Mouse (Mus musculus) heart, postnatal 0 days (tissue): ENCODE data around the gene Gm9903. TPM values are rescaled to one million over a fixed set of nuclear protein-coding genes. Genes with fewer than 3 reads are reported as not detected.

ENCODE experiments used
- ATAC-seq: fragments of 200-750 bp; cut with Nextera tagmentation; 2 replicates; pipeline ENCODE4 v1.8.0; 2017; ENCODE audit warnings: low read depth, moderate number of reproducible peaks, moderate library complexity; ENCODE audit not compliant: insufficient read depth
- DNase-seq: peaks from one replicate; pipeline ENCODE4 v3.0.0-alpha.2; 2016; ENCODE audit warnings: low spot score
- H3K27ac ChIP-seq: fragments of 300-500 bp; sonication (generic); 2 replicates; pipeline ENCODE4 v1.5.1; 2014; ENCODE audit warnings: low read depth, mild to moderate bottlenecking
- H3K27me3 ChIP-seq: fragments of 300-500 bp; sonication (generic); 2 replicates; pipeline ENCODE4 v1.6.1; 2014; ENCODE audit warnings: low read length, mixed read lengths; ENCODE audit not compliant: control insufficient read depth, insufficient read depth
- H3K36me3 ChIP-seq: fragments of 300-500 bp; sonication (generic); replicated peaks from 2 replicates; pipeline ENCODE4 v1.6.1; 2014; ENCODE audit warnings: low read length, mixed read lengths; ENCODE audit not compliant: control insufficient read depth, insufficient read depth
- H3K4me1 ChIP-seq: fragments of 300-500 bp; sonication (generic); 2 replicates; pipeline ENCODE4 v1.6.1; 2014; ENCODE audit warnings: antibody characterized with exemption; ENCODE audit not compliant: control insufficient read depth, insufficient read depth
- H3K4me2 ChIP-seq: fragments of 300-500 bp; sonication (generic); 2 replicates; pipeline ENCODE4 v1.6.1; 2014; ENCODE audit warnings: low read depth, mild to moderate bottlenecking, low read length, moderate library complexity
- H3K4me3 ChIP-seq: fragments of 300-500 bp; sonication (generic); 2 replicates; pipeline ENCODE4 v1.5.1; 2014; ENCODE audit warnings: low read depth, low read length
- H3K9ac ChIP-seq: fragments of 300-500 bp; sonication (generic); replicated peaks from 2 replicates; pipeline ENCODE4 v1.6.1; 2014; ENCODE audit warnings: low read depth, low read length, mixed read lengths
- H3K9me3 ChIP-seq: fragments of 300-500 bp; sonication (generic); replicated peaks from 2 replicates; pipeline ENCODE4 v1.6.1; 2016; ENCODE audit warnings: low read length; ENCODE audit not compliant: control insufficient read depth
- CTCF ChIP-seq: IDR thresholded peaks from 2 replicates; pipeline ENCODE4 v1.5.1; 2016; ENCODE audit warnings: antibody characterized with exemption, control low read depth, low read depth
- EP300 ChIP-seq: IDR thresholded peaks from 2 replicates; pipeline ENCODE4 v1.6.1; 2016; ENCODE audit warnings: antibody characterized with exemption, low read depth
- whole genome bisulfite sequencing: fragments of 180-500 bp; shearing (Covaris S2); extraction: QIAGEN DNeasy Blood & Tissue Kit; methylation state at CpG from one replicate; pipeline ENCODE4 v1.1.7; 2014; 5-methylcytosine and 5-hydroxymethylcytosine counted together
- polyA plus RNA-seq: library from polyadenylated mRNA; unstranded; fragments of >200 nt; fragmentation: Nextera tagmentation; extraction: Ambion mirVana; gene quantifications from 2 replicates; pipeline ENCODE4 v1.2.1, GENCODE M21; 2015
- total RNA-seq: library from RNA; depleted of rRNA; stranded (reverse); fragments of >200 nt; gene quantifications from 2 replicates; pipeline ENCODE4 v1.2.3, GENCODE M21; 2014; ENCODE audit warnings: low replicate concordance

The Gm9903 gene
- total and polyA plus RNA-seq, 2 experiments from 2014 or later, result 2.4 TPM; not detected in 1

DNA sequence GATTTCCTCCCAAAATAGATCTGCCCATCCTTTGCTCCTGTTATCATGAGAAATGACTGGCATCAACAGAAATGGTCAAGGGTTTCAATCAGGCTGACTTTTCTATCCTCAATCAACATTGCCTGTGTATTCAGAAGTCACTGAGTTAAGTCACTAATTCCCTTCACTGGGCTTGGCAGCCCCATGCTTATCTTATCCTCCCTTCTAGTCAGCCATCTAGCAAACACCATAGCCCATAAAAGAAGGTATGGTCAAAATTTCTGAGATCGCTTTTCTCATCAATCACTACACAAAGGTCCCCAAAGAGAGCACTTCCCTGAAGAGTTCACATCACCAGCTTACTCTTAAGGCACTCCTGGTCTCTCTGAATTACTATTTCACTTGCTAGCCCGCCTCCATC is 21.3 kb downstream of the Gm9903 start:
- Histone ChIP-seq H3K4me2 (peak overlapping the region; percentile 68), H3K4me1 (peaks cover 17% of the 10 kb centered on the region), H3K36me3 (peaks cover 56% of the 10 kb centered on the region), H3K9me3 (no peaks in the 10 kb centered on the region), H3K27ac (peak overlapping the region; percentile 96), H3K4me3 (peak overlapping the region; percentile 66), H3K27me3 (no peaks in the 10 kb centered on the region), H3K9ac (peak overlapping the region; percentile 54)
- 7% methylated on average over 2 of the region's 2 CpGs for WGBS
- no peak for ATAC-seq
- TF ChIP-seq EP300 (no peak), CTCF (no peak)
- DNase-seq, result no peak

DNA sequence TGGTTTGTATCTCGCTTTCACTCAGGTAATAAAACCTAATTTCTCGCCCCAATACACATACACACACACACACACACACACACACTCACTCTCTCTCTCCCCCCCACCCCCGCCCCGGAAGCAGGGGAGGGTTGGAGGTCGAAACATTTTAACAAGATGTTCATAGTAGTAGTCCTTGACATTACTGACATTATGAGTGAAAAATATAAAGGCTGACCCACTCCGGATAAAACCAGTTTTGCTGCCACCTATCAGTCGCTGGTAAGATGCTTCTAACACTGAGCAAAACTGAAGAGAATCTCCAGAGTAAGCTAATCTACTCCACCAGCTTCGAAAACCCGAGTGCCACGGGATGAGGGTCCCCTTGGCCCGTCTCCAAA is 21.8 kb downstream of the Gm9903 start:
- peaks cover 51% of the 10 kb centered on the region for H3K36me3 ChIP-seq
- DNase-seq (peak; percentile 32), ATAC-seq (no peak)
- WGBS, result under 1% methylated on average over 11 of the region's 11 CpGs
- no peaks in the 10 kb centered on the region for H3K9me3 ChIP-seq
- H3K4me3 ChIP-seq, result peak overlapping the region; percentile 66
- peaks cover 20% of the 10 kb centered on the region for H3K4me1 ChIP-seq
- no peak for TF ChIP-seq CTCF
- TF ChIP-seq EP300, result no peak
- H3K27me3 ChIP-seq, result no peaks in the 10 kb centered on the region
- peak overlapping the region; percentile 68 for H3K4me2 ChIP-seq
- H3K27ac ChIP-seq, result peak overlapping the region; percentile 96
- peak overlapping the region; percentile 54 for H3K9ac ChIP-seq

DNA sequence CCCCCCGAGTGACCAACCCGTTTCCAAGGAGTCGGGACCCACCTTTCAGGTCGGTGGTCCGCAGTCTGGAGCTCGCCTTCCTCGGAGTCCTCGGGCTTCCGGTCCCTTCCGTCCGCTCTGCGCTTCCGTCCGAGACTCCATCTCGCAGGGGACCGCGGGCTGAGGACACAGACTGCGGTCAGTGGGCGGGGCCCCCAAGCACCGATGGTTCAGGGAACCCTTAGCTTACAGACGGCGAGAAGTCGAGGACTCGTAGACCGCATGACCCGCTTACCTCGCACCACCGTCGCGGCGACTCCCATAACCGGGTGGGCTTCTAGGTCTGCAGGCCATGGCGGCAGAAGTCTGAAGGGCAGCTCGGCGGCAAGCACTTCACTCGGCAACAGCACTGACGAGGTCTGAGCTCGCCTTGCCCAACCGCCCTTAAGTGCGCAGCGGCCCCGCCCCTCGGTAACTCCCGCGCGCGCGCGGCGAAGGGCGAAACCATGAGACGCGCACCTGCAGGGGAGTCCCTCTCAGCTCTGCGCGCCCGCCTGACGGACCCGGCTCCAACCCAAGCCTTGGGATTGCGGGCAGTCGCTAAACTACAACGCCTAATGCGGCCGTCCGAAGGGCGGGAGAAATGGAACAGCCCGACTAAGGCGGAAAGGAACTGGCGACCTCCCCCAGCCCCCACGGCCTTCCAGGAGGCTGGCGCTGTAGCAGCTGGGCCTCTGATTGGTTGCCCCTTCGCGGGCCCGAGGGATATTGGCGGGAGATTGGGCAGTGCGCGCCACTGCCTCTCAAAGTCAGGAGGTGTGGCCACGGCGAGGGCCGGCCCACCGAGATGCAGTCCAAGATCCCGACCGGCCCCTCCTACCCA is 22.4 kb downstream of the Gm9903 start, which contains the start of gene Slbp:
Slbp (minus strand) TSS at position 654 of the 862 bp plus-strand sequence.
- Histone ChIP-seq H3K9me3 (no peaks in the 10 kb centered on the region), H3K4me3 (peak within 1 kb of the TSS; percentile 66), H3K27me3 (no peaks in the 10 kb centered on the region), H3K4me1 (peaks cover 26% of the 10 kb centered on the region), H3K27ac (peak within 1 kb of the TSS; percentile 96), H3K9ac (peak within 1 kb of the TSS; percentile 54), H3K4me2 (peak within 1 kb of the TSS; percentile 68), H3K36me3 (peaks cover 46% of the 10 kb centered on the region)
- 0% methylated on average over 82 of the region's 82 CpGs for WGBS
- TF ChIP-seq CTCF (no peak), EP300 (peak; percentile 85; the same call in 1 of the 2 replicates)
- ATAC-seq, result peak; percentile 95
- peak; percentile 98 for DNase-seq

GRCm38 (mm10) chr5:33652783-33653173 is 23.1 kb downstream of the Gm9903 start:
- H3K9ac ChIP-seq, result no peak overlapping the region; the same call in 1 of the 2 replicates
- no peaks in the 10 kb centered on the region for H3K27me3 ChIP-seq
- ATAC-seq (0 out of 2 replicates have a peak, but pooled peaks have one; percentile 0), DNase-seq (no peak)
- peak overlapping the region; percentile 17; the same call in 1 of the 2 replicates for H3K27ac ChIP-seq
- peaks cover 26% of the 10 kb centered on the region for H3K4me1 ChIP-seq
- no peaks in the 10 kb centered on the region for H3K9me3 ChIP-seq
- TF ChIP-seq CTCF, result no peak
- TF ChIP-seq EP300, result no peak
- peak overlapping the region; percentile 68 for H3K4me2 ChIP-seq
- H3K36me3 ChIP-seq, result peaks cover 40% of the 10 kb centered on the region
- WGBS, result 4% methylated on average over 9 of the region's 9 CpGs
- H3K4me3 ChIP-seq, result peak overlapping the region; percentile 66

DNA sequence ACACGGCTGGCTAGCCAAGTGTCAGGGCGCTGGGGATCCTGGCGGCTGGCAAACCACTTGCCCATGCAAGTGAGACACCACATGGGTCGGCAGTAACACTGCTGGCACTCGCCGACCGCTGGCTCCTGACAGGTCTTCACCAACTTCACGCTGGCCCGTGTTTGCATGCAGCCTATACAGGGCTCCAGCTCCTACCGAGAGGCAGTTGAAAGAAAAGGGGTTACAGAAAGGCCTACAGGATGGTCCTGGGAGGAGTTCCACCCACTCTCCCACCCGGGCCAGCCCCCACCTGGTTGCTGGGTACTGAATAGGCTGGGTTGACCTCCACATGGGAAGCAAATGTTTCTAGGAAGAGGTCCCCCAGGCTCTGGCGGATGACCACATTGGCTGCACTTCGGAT is 24.7 kb downstream of the Gm9903 start:
- ATAC-seq, result no peak
- Histone ChIP-seq H3K27me3 (no peaks in the 10 kb centered on the region), H3K9me3 (no peaks in the 10 kb centered on the region), H3K4me2 (no peak overlapping the region), H3K9ac (no peak overlapping the region), H3K4me1 (peaks cover 33% of the 10 kb centered on the region), H3K27ac (no peak overlapping the region), H3K36me3 (peaks cover 24% of the 10 kb centered on the region), H3K4me3 (no peak overlapping the region)
- DNase-seq, result no peak
- 91% methylated on average over 13 of the region's 13 CpGs for WGBS
- TF ChIP-seq CTCF (no peak), EP300 (no peak)
